Mouse (Mus musculus): ENCODE measurements at regions not wholly inside any gene's neighbourhood (a gene's known extent, or its start where the extent isn't known, plus 50 kb on each side); places are given as distances from the start of the nearest gene placed in this dataset.
A peak's percentile ranks its signal among the peaks of the same experiment; 100 is the strongest.

DNA sequence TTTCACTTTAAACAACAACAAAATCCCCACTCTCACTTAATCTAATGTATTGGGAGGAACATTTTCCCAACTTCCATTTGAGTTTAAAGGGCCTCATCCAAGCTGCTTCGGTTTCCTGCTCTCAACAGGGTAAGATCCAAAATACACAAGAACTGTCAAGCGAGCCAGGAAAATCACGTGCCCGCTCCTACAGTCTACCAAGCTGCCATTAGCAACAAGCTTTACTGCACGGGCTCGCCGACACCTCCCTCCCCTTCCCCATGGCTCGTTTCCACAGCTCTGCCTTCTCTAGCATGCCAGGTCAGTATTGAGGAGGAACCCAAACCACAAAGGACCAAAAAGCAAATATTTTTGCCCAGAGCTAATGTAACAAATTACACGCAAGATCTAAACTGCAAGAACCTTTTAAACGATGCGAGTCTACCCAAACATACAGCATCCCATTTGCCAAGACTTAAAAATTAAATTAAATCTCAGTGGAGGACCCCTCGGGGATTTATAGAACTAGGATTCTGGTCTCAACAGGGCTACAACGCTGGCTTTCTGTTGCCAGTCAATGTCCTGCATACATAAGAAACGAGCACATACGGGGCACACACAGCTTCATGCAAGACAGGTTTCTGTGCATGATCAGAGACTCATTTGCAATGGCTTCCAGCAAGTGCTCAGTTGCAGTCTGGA is 435.4 kb upstream of the Jarid2 start:
- Histone ChIP-seq H3K4me2 (ENCODE audit: low read depth, low read length) (no peak overlapping the region), H3K9ac (ENCODE audit: low read depth, low read length) (no peak overlapping the region), H3K36me3 (ENCODE audit: control insufficient read depth, insufficient read depth, low read length) (no peaks in the 10 kb centered on the region), H3K4me1 (ENCODE audit: control insufficient read depth, insufficient read depth, low read length) (no peaks in the 10 kb centered on the region), H3K27me3 (replicated peaks; ENCODE audit: control insufficient read depth, insufficient read depth, low read length) (no peaks in the 10 kb centered on the region), H3K4me3 (ENCODE audit: low read length) (no peak overlapping the region), H3K27ac (ENCODE audit: low read length) (no peak overlapping the region), H3K9me3 (ENCODE audit: control insufficient read depth, low read length) (no peaks in the 10 kb centered on the region; the same call in 1 of the 2 replicates)
- no peak for ATAC-seq
- WGBS = 86% methylated on average over 15 of the region's 15 CpGs

- H3K9ac ChIP-seq (ENCODE audit: low read depth, low read length) = no peak overlapping the region
- no peak overlapping the region for H3K4me2 ChIP-seq (ENCODE audit: low read depth, low read length)
- no peaks in the 10 kb centered on the region; the same call in 1 of the 2 replicates for H3K9me3 ChIP-seq (ENCODE audit: control insufficient read depth, low read length)
- 82% methylated on average over 10 of the region's 10 CpGs for WGBS
- H3K27me3 ChIP-seq (replicated peaks; ENCODE audit: control insufficient read depth, insufficient read depth, low read length) = no peaks in the 10 kb centered on the region
- no peaks in the 10 kb centered on the region for H3K36me3 ChIP-seq (ENCODE audit: control insufficient read depth, insufficient read depth, low read length)
- H3K27ac ChIP-seq (ENCODE audit: low read length) = no peak overlapping the region
- ATAC-seq = no peak
- H3K4me1 ChIP-seq (ENCODE audit: control insufficient read depth, insufficient read depth, low read length) = no peaks in the 10 kb centered on the region
- H3K4me3 ChIP-seq (ENCODE audit: low read length) = no peak overlapping the region
Measured at GRCm38 (mm10) chr13:44295621-44296020, 433.7 kb upstream of the Jarid2 start.

DNA sequence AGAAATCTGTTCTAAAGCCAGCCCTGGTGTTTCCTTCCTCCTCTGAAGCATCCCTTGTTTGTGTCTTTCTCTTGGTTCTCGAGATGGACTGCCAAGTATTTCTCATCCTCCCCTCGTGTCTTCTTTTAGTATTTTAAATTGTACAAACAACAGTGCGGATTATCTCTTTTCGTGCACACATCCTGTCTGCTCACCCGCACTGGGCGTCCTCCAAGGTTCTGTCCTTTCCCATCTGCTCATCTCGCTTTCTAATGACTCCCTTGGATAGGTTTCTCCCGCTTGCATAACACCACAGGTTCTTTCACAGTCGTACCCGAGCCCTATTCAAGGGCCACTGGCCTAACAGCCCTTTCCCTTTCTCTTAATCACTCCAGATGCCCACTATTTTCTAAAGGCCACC is 428.7 kb upstream of the Jarid2 start:
- no peak for ATAC-seq
- H3K27me3 ChIP-seq (replicated peaks; ENCODE audit: control insufficient read depth, insufficient read depth, low read length) = no peaks in the 10 kb centered on the region
- no peak overlapping the region for H3K4me2 ChIP-seq (ENCODE audit: low read depth, low read length)
- no peaks in the 10 kb centered on the region for H3K36me3 ChIP-seq (ENCODE audit: control insufficient read depth, insufficient read depth, low read length)
- H3K4me1 ChIP-seq (ENCODE audit: control insufficient read depth, insufficient read depth, low read length) = no peaks in the 10 kb centered on the region
- no peak overlapping the region for H3K4me3 ChIP-seq (ENCODE audit: low read length)
- no peak overlapping the region for H3K9ac ChIP-seq (ENCODE audit: low read depth, low read length)
- 81% methylated on average over 10 of the region's 10 CpGs for WGBS
- H3K27ac ChIP-seq (ENCODE audit: low read length) = no peak overlapping the region
- no peaks in the 10 kb centered on the region for H3K9me3 ChIP-seq (ENCODE audit: control insufficient read depth, low read length)

DNA sequence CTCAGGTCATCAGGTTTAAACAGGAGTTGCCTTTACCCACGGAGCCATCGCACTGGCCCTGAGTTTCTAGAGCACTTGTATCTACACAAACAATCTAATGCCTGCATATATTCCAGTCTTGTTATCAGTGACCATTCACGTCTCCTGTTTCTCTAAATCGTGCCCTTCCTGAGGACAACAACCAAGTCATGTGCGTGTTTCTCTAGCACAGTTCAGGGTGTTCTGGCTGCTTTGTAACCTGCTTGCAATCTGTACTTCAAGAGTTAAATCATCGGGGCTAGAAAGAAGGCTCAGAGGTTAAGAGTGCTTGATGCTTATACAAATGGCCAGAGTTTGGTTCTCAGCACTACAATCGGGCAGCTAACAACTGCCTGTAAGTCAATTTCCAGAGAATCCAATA is 428.1 kb upstream of the Jarid2 start:
- Histone ChIP-seq H3K27ac (ENCODE audit: low read length) (no peak overlapping the region), H3K4me3 (ENCODE audit: low read length) (no peak overlapping the region), H3K4me2 (ENCODE audit: low read depth, low read length) (no peak overlapping the region), H3K9ac (ENCODE audit: low read depth, low read length) (no peak overlapping the region), H3K9me3 (ENCODE audit: control insufficient read depth, low read length) (no peaks in the 10 kb centered on the region), H3K4me1 (ENCODE audit: control insufficient read depth, insufficient read depth, low read length) (0 out of 2 replicates have a peak, but pooled peaks cover under 1% of the 10 kb centered on the region), H3K36me3 (ENCODE audit: control insufficient read depth, insufficient read depth, low read length) (no peaks in the 10 kb centered on the region), H3K27me3 (replicated peaks; ENCODE audit: control insufficient read depth, insufficient read depth, low read length) (no peaks in the 10 kb centered on the region)
- WGBS = 84% methylated on average over 7 of the region's 7 CpGs
- no peak for ATAC-seq

DNA sequence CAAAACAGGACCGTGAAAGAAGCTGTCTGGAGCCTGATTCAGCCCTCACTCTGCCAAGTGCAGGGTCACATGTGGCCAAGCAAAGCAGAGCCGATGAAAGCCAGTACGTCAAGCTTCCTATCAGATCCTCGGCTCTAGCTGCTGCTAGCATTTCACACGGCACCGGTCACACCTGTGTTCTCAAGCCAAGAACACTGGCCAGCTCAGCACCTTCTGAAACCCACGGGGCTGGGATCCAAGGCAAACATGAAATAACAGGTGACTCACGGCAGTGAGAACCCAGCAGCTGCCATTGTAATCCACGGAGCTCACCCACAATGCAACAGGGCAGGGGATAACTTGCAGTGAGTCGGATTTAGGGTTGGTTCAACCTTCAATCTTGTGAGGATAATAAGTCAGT is 427.3 kb upstream of the Jarid2 start:
- 70% methylated on average over 10 of the region's 10 CpGs for WGBS
- no peaks in the 10 kb centered on the region for H3K9me3 ChIP-seq (ENCODE audit: control insufficient read depth, low read length)
- H3K4me3 ChIP-seq (ENCODE audit: low read length) = no peak overlapping the region
- ATAC-seq = peak; percentile 38; the same call in 1 of the 2 replicates
- H3K4me2 ChIP-seq (ENCODE audit: low read depth, low read length) = no peak overlapping the region
- H3K4me1 ChIP-seq (ENCODE audit: control insufficient read depth, insufficient read depth, low read length) = 0 out of 2 replicates have a peak, but pooled peaks cover 3% of the 10 kb centered on the region
- no peaks in the 10 kb centered on the region for H3K27me3 ChIP-seq (replicated peaks; ENCODE audit: control insufficient read depth, insufficient read depth, low read length)
- no peaks in the 10 kb centered on the region for H3K36me3 ChIP-seq (ENCODE audit: control insufficient read depth, insufficient read depth, low read length)
- H3K27ac ChIP-seq (ENCODE audit: low read length) = no peak overlapping the region
- no peak overlapping the region for H3K9ac ChIP-seq (ENCODE audit: low read depth, low read length)

- Histone ChIP-seq H3K9me3 (ENCODE audit: control insufficient read depth, low read length) (no peaks in the 10 kb centered on the region), H3K4me1 (ENCODE audit: control insufficient read depth, insufficient read depth, low read length) (0 out of 2 replicates have a peak, but pooled peaks cover 3% of the 10 kb centered on the region), H3K36me3 (ENCODE audit: control insufficient read depth, insufficient read depth, low read length) (no peaks in the 10 kb centered on the region), H3K4me2 (ENCODE audit: low read depth, low read length) (no peak overlapping the region), H3K27me3 (replicated peaks; ENCODE audit: control insufficient read depth, insufficient read depth, low read length) (no peaks in the 10 kb centered on the region), H3K9ac (ENCODE audit: low read depth, low read length) (no peak overlapping the region), H3K4me3 (ENCODE audit: low read length) (no peak overlapping the region), H3K27ac (ENCODE audit: low read length) (no peak overlapping the region)
- WGBS = 77% methylated on average over 9 of the region's 9 CpGs
- no peak for ATAC-seq
Measured at GRCm38 (mm10) chr13:44305134-44305991, 423.9 kb upstream of the Jarid2 start.

DNA sequence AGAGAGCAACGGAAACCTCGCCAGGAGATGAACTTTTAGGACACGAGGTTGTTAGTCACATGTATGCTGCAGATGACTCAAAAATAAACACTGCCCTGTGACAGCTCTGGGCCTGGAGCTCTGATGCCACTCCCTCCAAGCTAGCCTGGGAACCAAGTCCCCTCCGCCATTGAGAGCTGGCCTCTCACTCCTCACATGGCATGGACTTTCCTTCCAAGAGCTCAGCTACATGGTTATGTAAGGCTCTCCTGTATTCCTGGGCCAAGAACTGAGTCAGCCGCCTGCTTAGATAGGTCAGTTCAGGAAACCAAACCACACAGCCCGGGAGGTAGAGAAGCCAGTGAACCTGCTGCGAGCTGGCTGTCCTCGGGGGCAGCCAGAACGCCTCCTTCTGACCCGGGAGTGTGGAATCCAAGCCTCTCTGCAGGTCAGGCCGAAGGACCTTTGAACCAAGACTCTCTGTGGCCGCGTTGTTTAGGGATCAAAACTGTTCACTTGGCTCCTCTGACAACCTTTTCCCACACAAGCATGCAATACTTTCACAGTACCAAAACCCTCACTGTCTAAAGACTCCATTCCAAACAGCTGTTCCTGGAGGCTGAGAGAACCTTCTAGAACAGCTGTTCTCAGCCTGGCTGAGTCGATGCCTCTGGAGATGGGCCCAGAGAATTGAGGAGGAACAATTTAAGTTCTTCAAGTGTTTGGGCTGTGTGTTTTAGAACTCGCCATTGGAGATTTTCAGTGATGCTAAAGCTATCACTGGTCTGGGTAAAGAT is 422.8 kb upstream of the Jarid2 start:
- ATAC-seq = no peak
- H3K36me3 ChIP-seq (ENCODE audit: control insufficient read depth, insufficient read depth, low read length) = no peaks in the 10 kb centered on the region
- 77% methylated on average over 15 of the region's 15 CpGs for WGBS

GRCm38 (mm10) chr13:44308227-44308626 is 421.0 kb upstream of the Jarid2 start:
- no peaks in the 10 kb centered on the region for H3K9me3 ChIP-seq (ENCODE audit: control insufficient read depth, low read length)
- H3K27ac ChIP-seq (ENCODE audit: low read length) = no peak overlapping the region
- no peak overlapping the region for H3K4me2 ChIP-seq (ENCODE audit: low read depth, low read length)
- H3K27me3 ChIP-seq (replicated peaks; ENCODE audit: control insufficient read depth, insufficient read depth, low read length) = no peaks in the 10 kb centered on the region
- H3K4me3 ChIP-seq (ENCODE audit: low read length) = no peak overlapping the region
- H3K4me1 ChIP-seq (ENCODE audit: control insufficient read depth, insufficient read depth, low read length) = 0 out of 2 replicates have a peak, but pooled peaks cover 3% of the 10 kb centered on the region
- ATAC-seq = no peak
- WGBS = 70% methylated on average over 12 of the region's 13 CpGs
- H3K36me3 ChIP-seq (ENCODE audit: control insufficient read depth, insufficient read depth, low read length) = no peaks in the 10 kb centered on the region
- H3K9ac ChIP-seq (ENCODE audit: low read depth, low read length) = no peak overlapping the region

More for the DNA sequence above, 422.8 kb upstream of the Jarid2 start:
- Histone ChIP-seq H3K27me3 (replicated peaks; ENCODE audit: control insufficient read depth, insufficient read depth, low read length) (no peaks in the 10 kb centered on the region), H3K9ac (ENCODE audit: low read depth, low read length) (no peak overlapping the region), H3K27ac (ENCODE audit: low read length) (no peak overlapping the region), H3K4me1 (ENCODE audit: control insufficient read depth, insufficient read depth, low read length) (0 out of 2 replicates have a peak, but pooled peaks cover 3% of the 10 kb centered on the region), H3K4me2 (ENCODE audit: low read depth, low read length) (no peak overlapping the region), H3K9me3 (ENCODE audit: control insufficient read depth, low read length) (no peaks in the 10 kb centered on the region), H3K4me3 (ENCODE audit: low read length) (no peak overlapping the region)

DNA sequence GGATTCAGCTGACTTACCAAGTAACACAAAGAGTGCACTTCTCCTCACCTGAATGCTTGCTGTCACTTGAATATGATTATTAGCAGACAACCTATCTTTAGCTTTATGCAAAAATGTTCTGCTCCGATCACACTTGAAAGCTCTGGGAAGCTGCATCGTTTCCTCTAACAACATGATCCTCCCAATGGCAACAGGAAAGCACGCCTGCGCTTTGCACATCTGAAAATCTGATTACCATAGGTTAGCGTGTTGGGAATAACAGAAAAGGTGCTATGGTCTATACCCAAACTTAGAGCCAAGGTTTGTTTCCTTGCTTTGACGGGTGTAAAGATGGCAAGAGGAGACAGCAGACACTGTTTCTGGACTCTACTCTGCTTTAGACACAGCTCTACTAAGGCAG is 417.0 kb upstream of the Jarid2 start:
- no peaks in the 10 kb centered on the region for H3K4me1 ChIP-seq (ENCODE audit: control insufficient read depth, insufficient read depth, low read length)
- WGBS = 94% methylated on average over 6 of the region's 6 CpGs
- no peaks in the 10 kb centered on the region for H3K27me3 ChIP-seq (replicated peaks; ENCODE audit: control insufficient read depth, insufficient read depth, low read length)
- no peaks in the 10 kb centered on the region for H3K9me3 ChIP-seq (ENCODE audit: control insufficient read depth, low read length)
- no peaks in the 10 kb centered on the region for H3K36me3 ChIP-seq (ENCODE audit: control insufficient read depth, insufficient read depth, low read length)
- no peak for ATAC-seq
- no peak overlapping the region for H3K9ac ChIP-seq (ENCODE audit: low read depth, low read length)
- H3K4me2 ChIP-seq (ENCODE audit: low read depth, low read length) = no peak overlapping the region
- no peak overlapping the region for H3K4me3 ChIP-seq (ENCODE audit: low read length)
- no peak overlapping the region for H3K27ac ChIP-seq (ENCODE audit: low read length)

All from intestine, embryonic 16.5 days (tissue).